Mouse (Mus musculus) left cerebral cortex, postnatal 14 days (tissue): ENCODE data around the gene Pnisr. TPM values are rescaled to one million over a fixed set of nuclear protein-coding genes. Genes with fewer than 3 reads are reported as not detected.
A peak's percentile ranks its signal among the peaks of the same experiment; 100 is the strongest.

Experiments used
- DNase-seq, 2 experiments: peaks; one replicate each; pipeline ENCODE4 v3.0.0; 2021 to 2022; ENCODE audit warnings: low spot score in 2 of 2, mixed read lengths in 1 of 2
- intact Hi-C: fragments of 180-260 bp; cut with DNase I; formaldehyde crosslinking; loops from one replicate; pipeline ENCODE4 v1.15.1; 2025
- long read RNA-seq, 2 experiments: library from polyadenylated mRNA; stranded (forward); transcript quantifications; one replicate each; pipeline ENCODE4 v2.0.0; 2021
- total RNA-seq, 2 experiments: library from RNA; stranded (reverse); gene quantifications; 2 replicates each; pipeline ENCODE4 v1.2.3; 2021

The Pnisr gene
- 100 to 1,000 TPM; 160 to 164 TPM for total RNA-seq
- long read RNA-seq, experiment 1, full-length matches to known transcripts = 33 of 121 reads
- long read RNA-seq, experiment 1, partial matches to known transcripts = 67 of 121 reads
- long read RNA-seq, experiment 1, other reads (novel, unspliced or antisense) = 21 of 121 reads
- long read RNA-seq, experiment 2, full-length matches to known transcripts = 15 of 121 reads
- long read RNA-seq, experiment 2, partial matches to known transcripts = 50 of 121 reads
- long read RNA-seq, experiment 2, other reads (novel, unspliced or antisense) = 56 of 121 reads

- DNase-seq = peak; percentile 96 to 98
Measured at GRCm38 (mm10) chr4:21847481-21848286, at the start of gene Pnisr. TSS of gene Pnisr (plus strand) at chr4:21847583.

GRCm38 (mm10) chr4:21801013-21801412, 46.4 kb upstream of the Pnisr start:
- intact Hi-C loops = no loop called here
- no peak for DNase-seq

More at GRCm38 (mm10) chr4:21847481-21848286, at the start of gene Pnisr:
- intact Hi-C loops = loop anchor here (5.0 to 10.0 kb wide), 2 partner anchors 107 to 145 kb away; no protein-coding TSS in a partner anchor

GRCm38 (mm10) chr4:21801620-21802019, 45.8 kb upstream of the Pnisr start:
- intact Hi-C loops = no loop called here
- no peak for DNase-seq

- intact Hi-C loops = no loop called here
- no peak for DNase-seq
Measured at GRCm38 (mm10) chr4:21807204-21807603, 40.2 kb upstream of the Pnisr start.

GRCm38 (mm10) chr4:21810608-21811007, 36.8 kb upstream of the Pnisr start:
- intact Hi-C loops = loop anchor here (5.0 to 10.0 kb wide), 2 partner anchors 83 to 376 kb away; partner anchors contain the start of gene Ccnc
- no peak for DNase-seq

GRCm38 (mm10) chr4:21812635-21813034, 34.7 kb upstream of the Pnisr start:
- intact Hi-C loops = loop anchor here (5.0 to 10.0 kb wide), 2 partner anchors 85 to 378 kb away; partner anchors contain the start of gene Ccnc
- DNase-seq = no peak

- DNase-seq = peak; percentile 54 to 58
- intact Hi-C loops = loop anchor here (5.0 to 10.0 kb wide), 2 partner anchors 87 to 379 kb away; partner anchors contain the start of gene Ccnc
Measured at GRCm38 (mm10) chr4:21814029-21814428, 33.4 kb upstream of the Pnisr start.

- no peak for DNase-seq
- intact Hi-C loops = no loop called here
Measured at GRCm38 (mm10) chr4:21826616-21827015, 20.8 kb upstream of the Pnisr start.

GRCm38 (mm10) chr4:21832844-21833243, 14.5 kb upstream of the Pnisr start:
- DNase-seq = no peak
- intact Hi-C loops = no loop called here

GRCm38 (mm10) chr4:21848287-21848630, 876 bp downstream of the Pnisr start:
- peak; percentile 90 for DNase-seq
- intact Hi-C loops = loop anchor here (5.0 to 10.0 kb wide), 2 partner anchors 107 to 144 kb away; no protein-coding TSS in a partner anchor

GRCm38 (mm10) chr4:21857481-21857880, 10.1 kb downstream of the Pnisr start:
- no peak for DNase-seq
- intact Hi-C loops = no loop called here

GRCm38 (mm10) chr4:21865226-21865625, 17.8 kb downstream of the Pnisr start:
- no peak for DNase-seq
- intact Hi-C loops = no loop called here

GRCm38 (mm10) chr4:21878776-21879175, 31.4 kb downstream of the Pnisr start:
- intact Hi-C loops = loop anchor here (5.0 kb wide), 3 partner anchors 54 to 114 kb away; partner anchors contain the start of gene Faxc
- DNase-seq = no peak

GRCm38 (mm10) chr4:21879565-21880220, 32.3 kb downstream of the Pnisr start, which contains the start of gene Coq3:
TSS of gene Coq3 (plus strand) at chr4:21879673.
- peak; percentile 79 to 86 for DNase-seq
- intact Hi-C loops = loop anchor here (5.0 kb wide), 3 partner anchors 53 to 113 kb away; partner anchors contain the start of gene Faxc

- DNase-seq = no peak
- intact Hi-C loops = no loop called here
Measured at GRCm38 (mm10) chr4:21882806-21883205, 35.4 kb downstream of the Pnisr start.

- intact Hi-C loops = no loop called here
- DNase-seq = no peak
Measured at GRCm38 (mm10) chr4:21885831-21886230, 38.4 kb downstream of the Pnisr start.
